Comparison of ENCODE assay signal across 1 mouse cellular context in genomic region chr17:48118570-48118969, GRCm38 (mm10).
TF ChIP-seq lines count a peak whose summit lies in the region.

No protein-coding gene starts in this region.

TF ChIP-seq in MEL, 35 proteins besides CTCF, POLR2A, EP300 and RAD21 (continued from another document):
- TF ChIP-seq MAFK (IDR thresholded peaks at IDR 0.05; ENCODE audit: borderline replicate concordance, low read depth, low read length) (no peak), MYC (IDR thresholded peaks at IDR 0.05; ENCODE audit: low read depth, low read length) (no peak), ETS1 (IDR thresholded peaks at IDR 0.05; ENCODE audit: low read depth, low read length) (no peak)
